Mouse (Mus musculus): ENCODE measurements around the gene Herc1.
"Not testable (repeated sequence)": the region's sequence is repeated elsewhere in the genome, so short reads cannot be mapped to it uniquely, and the experiment has no call there.

Herc1 gene

DNA sequence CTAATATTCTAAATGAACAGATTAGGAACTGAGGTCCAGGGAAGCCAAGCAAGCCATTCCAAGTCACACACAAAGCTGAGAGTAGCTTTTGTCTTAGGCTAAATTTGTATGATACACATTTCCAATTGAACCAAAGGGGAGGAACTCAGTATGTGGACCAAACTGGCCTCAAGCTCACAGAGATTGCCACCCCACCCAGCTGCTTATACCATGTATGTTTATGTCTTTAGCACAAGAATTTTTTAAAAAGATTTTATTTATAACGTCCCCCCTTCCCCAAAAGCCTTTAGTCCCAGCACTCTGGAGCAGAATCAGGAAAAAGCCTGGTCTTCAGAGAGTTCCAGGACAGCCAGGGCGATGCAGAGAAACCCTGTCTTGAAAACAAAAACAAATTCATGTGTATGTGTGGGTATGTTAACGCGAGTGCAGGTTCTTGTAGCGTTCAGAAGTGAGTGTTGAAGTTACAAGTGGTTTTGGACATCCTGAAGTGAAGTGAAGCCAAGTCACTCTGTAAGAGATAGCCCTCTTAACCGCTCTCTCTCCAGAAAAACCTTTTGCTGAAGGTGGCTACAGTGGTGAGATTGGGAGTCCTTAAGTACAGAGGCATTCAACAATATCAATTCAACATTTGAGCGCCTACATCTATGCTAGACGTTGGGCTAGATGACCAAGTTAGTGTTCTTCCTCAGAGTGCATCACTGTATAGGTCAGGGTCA, 948 bp upstream of the Herc1 start:
- no peak for DNase-seq (ENCODE audit: low read depth)

GRCm38 (mm10) chr9:66350788-66351430, 659 bp downstream of the Herc1 start:
- peak; percentile 42 for DNase-seq (ENCODE audit: low read depth)

GRCm38 (mm10) chr9:66352704-66353103, 2.5 kb downstream of the Herc1 start:
- DNase-seq (ENCODE audit: low read depth) = no peak

GRCm38 (mm10) chr9:66359135-66359534, 8.9 kb downstream of the Herc1 start:
- DNase-seq (ENCODE audit: low read depth) = no peak

DNA sequence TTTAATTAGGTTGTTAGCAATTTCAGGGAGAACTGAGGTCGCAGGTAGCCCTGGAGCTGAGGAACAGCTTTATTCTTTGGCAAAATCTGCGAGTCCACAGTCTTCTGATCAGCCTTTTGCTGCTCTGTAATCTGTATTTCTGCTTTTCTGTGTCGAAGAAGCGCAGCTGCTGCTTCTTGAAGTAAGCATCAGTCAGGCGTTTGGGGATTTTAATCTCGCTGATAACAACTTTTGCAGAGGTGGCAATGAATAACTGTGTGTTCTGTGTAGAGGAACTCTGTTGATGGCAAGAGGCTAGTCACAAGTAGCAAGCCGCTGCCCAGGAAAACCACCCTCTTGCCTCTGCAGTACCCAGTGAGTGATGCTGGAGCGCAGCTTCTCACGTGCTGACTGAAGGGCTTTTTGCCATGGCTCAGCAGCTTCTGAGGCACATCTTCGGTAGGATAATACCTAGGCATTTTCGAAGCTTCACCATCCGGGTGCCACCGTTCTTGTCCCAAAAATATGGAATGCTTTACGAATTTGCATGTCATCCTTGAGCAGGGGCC, 10.0 kb downstream of the Herc1 start:
- no peak for DNase-seq (ENCODE audit: low read depth)

- DNase-seq (ENCODE audit: low read depth) = no peak
These were observed 18.7 kb downstream of the Herc1 start for GRCm38 (mm10) chr9:66368890-66369433.

- no peak for DNase-seq (ENCODE audit: low read depth)
These were observed 20.1 kb downstream of the Herc1 start for GRCm38 (mm10) chr9:66370334-66370733.

DNA sequence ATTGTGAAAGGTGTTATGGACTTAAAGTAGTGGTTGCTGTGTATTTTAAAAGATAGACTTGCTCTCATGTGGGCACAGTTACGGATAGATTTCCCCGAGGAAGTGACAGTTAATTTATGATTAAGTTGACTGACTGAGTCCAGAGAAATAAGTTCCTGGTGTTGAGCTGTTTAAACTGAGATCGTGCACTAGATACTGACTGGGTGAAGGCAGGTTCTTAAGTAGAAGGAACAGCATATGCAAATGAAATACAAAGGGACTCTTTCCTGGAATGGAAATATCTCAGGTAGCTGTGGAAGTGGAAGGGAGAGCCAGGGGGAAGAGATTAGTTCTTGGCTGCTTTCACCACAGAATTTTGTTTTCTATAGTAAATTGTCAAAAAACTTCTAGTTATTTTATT, 20.6 kb downstream of the Herc1 start:
- DNase-seq (ENCODE audit: low read depth) = peak; percentile 47

DNA sequence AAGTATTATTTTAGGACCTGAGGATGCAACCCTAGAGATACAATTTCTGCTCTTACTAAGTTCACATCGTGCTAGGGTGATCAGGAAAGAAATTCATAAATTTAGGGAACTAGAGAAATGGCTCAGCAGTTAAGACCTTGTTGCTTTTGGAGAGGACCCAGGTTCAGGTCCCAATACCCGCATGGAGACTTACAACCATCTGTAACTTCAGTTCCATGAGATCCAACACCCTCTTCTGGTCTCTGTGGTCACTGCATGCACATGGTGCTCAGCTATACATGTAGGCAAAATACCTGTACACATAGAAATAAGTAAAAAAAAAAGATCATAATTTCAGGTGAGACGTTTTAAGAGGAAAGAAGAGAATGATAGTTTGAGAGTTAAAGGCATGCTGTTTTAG, 23.2 kb downstream of the Herc1 start:
- DNase-seq (ENCODE audit: low read depth) = peak; percentile 28

DNA sequence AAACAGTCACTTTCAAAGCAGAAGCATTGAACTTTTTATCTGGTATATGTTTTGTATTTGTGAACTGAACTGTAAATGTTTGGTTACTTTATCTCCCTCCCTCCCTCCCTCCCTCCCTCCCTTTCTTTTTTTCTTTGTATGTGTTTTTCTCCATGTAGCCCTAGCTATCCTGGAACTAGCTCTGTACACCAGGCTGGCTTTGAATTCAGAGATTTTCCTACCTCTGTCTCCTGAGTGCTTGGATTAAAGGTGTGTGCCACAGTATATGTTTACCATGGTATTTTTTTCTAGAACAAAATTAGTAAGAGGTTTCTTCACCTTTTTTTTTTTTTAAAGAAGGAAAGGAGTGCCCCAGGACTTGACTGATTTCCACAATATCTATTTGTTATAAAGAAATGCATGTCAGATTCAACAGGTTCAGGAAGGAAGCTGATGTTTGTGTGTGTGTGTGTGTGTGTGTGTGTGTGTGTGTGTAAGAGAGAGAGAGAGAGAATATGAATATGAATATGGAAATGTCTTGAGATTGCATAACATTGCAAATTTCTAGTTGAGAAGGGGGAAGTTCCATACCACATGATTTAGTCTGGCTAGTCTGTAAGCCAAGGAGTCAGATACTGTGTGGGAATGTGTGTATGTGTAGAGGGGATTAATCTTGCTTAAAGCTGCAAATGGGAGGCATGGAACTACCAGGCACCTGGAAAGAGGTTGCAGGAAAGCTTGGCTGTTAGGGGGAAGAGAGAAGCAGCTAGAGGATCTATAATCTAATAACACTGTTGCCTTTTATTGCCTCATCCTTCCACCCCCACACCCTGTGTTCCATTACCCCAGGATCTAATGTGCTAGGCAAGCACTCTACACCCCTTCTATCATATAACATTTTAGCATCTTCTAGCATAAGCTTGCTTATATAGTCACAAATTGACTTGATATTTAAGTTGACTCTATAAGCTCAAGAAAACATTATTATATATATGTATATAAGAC, 24.5 kb downstream of the Herc1 start:
- peak; percentile 86 for DNase-seq (ENCODE audit: low read depth)

DNA sequence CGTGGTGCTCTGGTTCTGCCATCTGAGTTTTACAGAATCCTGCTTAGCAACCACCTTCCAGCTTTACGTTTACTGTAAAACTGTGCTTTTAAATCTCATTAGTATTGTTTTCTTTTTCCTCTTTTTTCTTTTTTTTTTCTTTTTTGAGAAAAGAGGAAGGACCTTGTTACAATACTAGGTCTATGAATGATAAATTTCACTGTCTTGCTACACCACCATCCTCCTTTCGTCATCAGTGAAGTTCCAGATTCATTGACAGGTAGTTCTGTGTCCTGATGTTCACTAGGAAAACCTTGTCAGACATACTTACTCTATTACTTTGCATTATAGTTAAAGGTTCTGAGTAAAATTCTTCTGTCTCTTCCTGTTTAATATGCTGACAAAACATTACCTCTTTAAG, 33.2 kb downstream of the Herc1 start:
- no peak for DNase-seq (ENCODE audit: low read depth)

- not testable (repeated sequence) for DNase-seq (ENCODE audit: low read depth)
These were observed 40.1 kb downstream of the Herc1 start for GRCm38 (mm10) chr9:66390338-66390737.

GRCm38 (mm10) chr9:66393304-66393703, 43.1 kb downstream of the Herc1 start:
- DNase-seq (ENCODE audit: low read depth) = no peak

- no peak for DNase-seq (ENCODE audit: low read depth)
These were observed 73.2 kb downstream of the Herc1 start for GRCm38 (mm10) chr9:66423492-66423891.

DNA sequence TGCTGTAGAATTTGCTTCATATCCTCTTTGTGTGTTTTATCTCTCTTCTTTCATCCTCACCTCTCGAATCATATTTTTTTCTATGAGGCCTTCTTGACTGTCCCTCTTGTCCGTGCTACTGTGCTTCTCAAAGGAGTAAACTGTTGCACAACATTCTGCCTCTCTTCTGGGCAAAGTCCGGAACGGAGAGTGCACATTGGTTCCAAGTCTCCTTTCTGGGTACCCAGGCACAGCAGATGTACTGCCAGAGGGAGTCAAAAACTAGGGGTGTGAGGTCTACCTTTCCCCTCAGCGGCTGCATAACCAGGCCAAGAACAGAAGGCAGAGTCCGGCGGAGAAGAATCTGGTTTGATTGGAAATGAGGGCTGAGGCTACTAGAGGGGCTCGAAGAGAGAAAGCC, 89.8 kb downstream of the Herc1 start:
- no peak for DNase-seq (ENCODE audit: low read depth)

DNA sequence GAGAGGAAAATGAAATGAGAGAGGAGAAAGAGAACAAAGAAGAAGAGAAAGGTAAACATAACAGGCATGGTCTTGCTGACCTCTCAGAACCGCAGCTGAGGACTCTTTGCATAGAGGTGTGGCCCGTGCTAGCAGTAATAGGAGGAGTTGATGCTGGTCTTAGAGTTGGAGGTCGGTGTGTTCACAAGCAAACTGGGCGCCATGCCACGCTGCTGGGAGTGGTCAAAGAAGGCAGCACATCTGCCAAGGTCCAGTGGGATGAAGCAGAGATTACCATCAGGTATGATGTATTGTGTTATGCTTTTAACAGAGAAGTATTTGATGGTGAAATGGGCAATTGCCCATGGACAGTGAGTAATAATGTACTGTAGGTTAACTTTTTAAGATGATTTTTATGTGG, 98.0 kb downstream of the Herc1 start:
- peak; percentile 6 for DNase-seq (ENCODE audit: low read depth)

GRCm38 (mm10) chr9:66465087-66465486, 114.8 kb downstream of the Herc1 start:
- peak; percentile 74 for DNase-seq (ENCODE audit: low read depth)

- no peak for DNase-seq (ENCODE audit: low read depth)
These were observed 127.5 kb downstream of the Herc1 start for GRCm38 (mm10) chr9:66477785-66478184.

GRCm38 (mm10) chr9:66483429-66483828, 133.2 kb downstream of the Herc1 start:
- no peak for DNase-seq (ENCODE audit: low read depth)

GRCm38 (mm10) chr9:66488786-66489185, 138.5 kb downstream of the Herc1 start:
- no peak for DNase-seq (ENCODE audit: low read depth)

GRCm38 (mm10) chr9:66492361-66492760, 142.1 kb downstream of the Herc1 start:
- DNase-seq (ENCODE audit: low read depth) = no peak

DNA sequence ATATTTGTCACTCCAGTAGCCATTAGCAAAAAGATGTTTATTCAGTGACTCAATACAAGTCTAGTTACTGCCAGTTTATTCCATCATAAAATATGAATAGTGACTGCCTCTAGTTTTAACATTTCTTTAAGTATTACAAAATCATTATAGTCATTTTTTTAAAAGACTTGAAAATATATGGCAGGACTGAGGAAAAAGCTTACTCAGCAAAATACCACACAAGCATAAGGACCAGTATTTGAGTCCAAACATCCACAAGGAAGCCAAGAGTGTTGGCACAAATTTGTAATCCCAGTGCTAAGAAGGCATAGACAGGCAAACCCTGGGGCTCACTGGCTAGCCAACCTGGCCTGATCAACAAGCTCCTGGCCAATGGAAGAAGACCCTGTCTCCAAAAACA, 143.7 kb downstream of the Herc1 start:
- DNase-seq (ENCODE audit: low read depth) = no peak
